In genomic region chr13:91541069-91541429, GRCm38 (mm10) we compare ENCODE assay signal across 14 mouse cellular contexts.
DNase-seq lines count a peak whose midpoint lies in the region; ATAC-seq and TF ChIP-seq lines count a peak whose summit lies in the region.
"Had no signal": no experiment of that assay in that cellular context is flagged by ENCODE, and none has a peak within 500 bp of the region (broad histone marks: within the 10 kb centered on the region; RNA-seq: fewer than 3 reads in every experiment).

No protein-coding gene starts in this region.

- intact Hi-C loops in left cerebral cortex, postnatal 10 days (cut with DNase I): no loop called here

- no peaks in the 10 kb centered on the region for H3K27me3 ChIP-seq in lung, postnatal 0 days (replicated peaks; ENCODE audit: insufficient read depth, low read length)
- no peaks in the 10 kb centered on the region for H3K27me3 ChIP-seq in megakaryocyte, embryonic 14.5 days (replicated peaks)
- H3K27me3 ChIP-seq: embryonic facial prominence, embryonic 15.5 days; heart, embryonic 13.5 days; neural tube, embryonic 13.5 days; stomach, embryonic 15.5 days had no signal

- no peaks in the 10 kb centered on the region for H3K36me3 ChIP-seq in lung, postnatal 0 days (ENCODE audit: insufficient read depth, low read length)
- H3K36me3 ChIP-seq in megakaryocyte, embryonic 14.5 days (replicated peaks; ENCODE audit: low read length): peaks cover 40% of the 10 kb centered on the region
- H3K36me3 ChIP-seq: stomach, embryonic 15.5 days had no signal

- no peak overlapping the region for H3K27ac ChIP-seq in lung, postnatal 0 days (ENCODE audit: low read length)
- H3K27ac ChIP-seq: embryonic facial prominence, embryonic 15.5 days; heart, embryonic 13.5 days; midbrain, embryonic 10.5 days; neural tube, embryonic 13.5 days; stomach, embryonic 15.5 days had no signal

- no peak overlapping the region for H3K4me2 ChIP-seq in lung, postnatal 0 days (replicated peaks; ENCODE audit: low read depth, low read length)
- H3K4me2 ChIP-seq: embryonic facial prominence, embryonic 15.5 days; heart, embryonic 13.5 days; neural tube, embryonic 13.5 days; stomach, embryonic 15.5 days had no signal

- no peak for TF ChIP-seq EP300 in lung, postnatal 0 days (IDR thresholded peaks at IDR 0.05)

- H3K4me1 ChIP-seq in lung, postnatal 0 days (ENCODE audit: insufficient read depth, low read depth, low read length): no peaks in the 10 kb centered on the region
- H3K4me1 ChIP-seq in megakaryocyte, embryonic 14.5 days: peaks cover 76% of the 10 kb centered on the region
- H3K4me1 ChIP-seq: embryonic facial prominence, embryonic 15.5 days; midbrain, embryonic 10.5 days; neural tube, embryonic 13.5 days; stomach, embryonic 15.5 days had no signal

- H3K4me3 ChIP-seq in lung, postnatal 0 days (ENCODE audit: low read depth, low read length): no peak overlapping the region
- H3K4me3 ChIP-seq in megakaryocyte, embryonic 14.5 days (replicated peaks): peak overlapping the region; percentile 62
- H3K4me3 ChIP-seq: embryonic facial prominence, embryonic 15.5 days; heart, embryonic 13.5 days; midbrain, embryonic 10.5 days; neural tube, embryonic 13.5 days; stomach, embryonic 15.5 days had no signal

- no peak for ATAC-seq in lung, postnatal 0 days
- peak; percentile 94 to 96 for ATAC-seq in hematopoietic stem cell, adult 5-6 weeks (replicated peaks in 1 of 2; ENCODE audit: insufficient read depth in 1 of 2, low FRiP score in 2 of 2, low TSS enrichment in 1 of 2, low read depth in 1 of 2, poor library complexity in 2 of 2, severe bottlenecking in 2 of 2)

- no peak overlapping the region for H3K9ac ChIP-seq in lung, postnatal 0 days (replicated peaks; ENCODE audit: low read depth)
- H3K9ac ChIP-seq: embryonic facial prominence, embryonic 15.5 days; heart, embryonic 13.5 days; neural tube, embryonic 13.5 days; stomach, embryonic 15.5 days had no signal

- TF ChIP-seq CTCF in lung, postnatal 0 days (IDR thresholded peaks at IDR 0.05): no peak

- DNase-seq in lung, postnatal 25 days (ENCODE audit: low spot score): peak; percentile 44
- no peak for DNase-seq in lung, postnatal 0 days (ENCODE audit: low spot score)
- DNase-seq in thymus, postnatal 14 days: peak; percentile 87
- DNase-seq in heart, adult 11 months: no peak
- no peak for DNase-seq in left cerebral cortex, postnatal 10 days (ENCODE audit: extremely low spot score in 1 of 2, low spot score in 2 of 2)
- DNase-seq in layer of hippocampus, postnatal 36 days: no peak
- DNase-seq: cerebellum, postnatal 10 days had no signal

- H3K9me3 ChIP-seq in lung, postnatal 0 days (ENCODE audit: low read length): no peaks in the 10 kb centered on the region
- H3K9me3 ChIP-seq in megakaryocyte, embryonic 14.5 days: no peaks in the 10 kb centered on the region
- H3K9me3 ChIP-seq: embryonic facial prominence, embryonic 15.5 days; heart, embryonic 13.5 days; midbrain, embryonic 10.5 days; neural tube, embryonic 13.5 days; stomach, embryonic 15.5 days had no signal

- 76% methylated on average over 6 of the region's 6 CpGs for WGBS in lung, postnatal 0 days

Comparison
In these comparisons a context has a peak if more than half of its experiments do, and no peak if none do; other contexts are left out.
1. DNase-seq: peak in lung, postnatal 25 days (single experiment) and thymus, postnatal 14 days (single experiment); none in lung, postnatal 0 days (single experiment), heart, adult 11 months (single experiment), left cerebral cortex, postnatal 10 days (0 of 2) and layer of hippocampus, postnatal 36 days (0 of 2).